Mouse (Mus musculus): ENCODE data around the gene Gm11027. TPM values are rescaled to one million over a fixed set of nuclear protein-coding genes. Genes with fewer than 3 reads are reported as not detected.

The Gm11027 gene
- total RNA-seq, 2 experiments from 2014 or later, result not detected

Small RNA genes within 50 kb of the gene (microRNA-seq; reads per million reads assigned to microRNA genes)
- gene Gm23190, result 0 reads per million in 2 experiments

Other genes starting within 250 kb of the Gm11027 start
- gene Zfp386, start 227.7 kb upstream of the Gm11027 start, total RNA-seq (2021), result 10 to 100 TPM; 31.3 to 33.4 TPM
- gene Vipr2, start 197.7 kb upstream of the Gm11027 start, total RNA-seq (2021), result under 1 TPM; 0.59 to 0.80 TPM
- 10 to 100 TPM; 14.7 to 16.9 TPM for gene Wdr60, start 12.4 kb upstream of the Gm11027 start, total RNA-seq (2021)
- 10 to 100 TPM; 58.1 to 71.6 TPM for gene Esyt2, start 5.8 kb downstream of the Gm11027 start, total RNA-seq (2021)
- gene Ncapg2, start 130.0 kb downstream of the Gm11027 start, total RNA-seq (2021), result 1 to 10 TPM; 5.2 to 5.4 TPM
- 100 to 1,000 TPM; 303 to 317 TPM for gene Ptprn2, start 210.3 kb downstream of the Gm11027 start, total RNA-seq (2021)

Measured in layer of hippocampus, postnatal 25 days (tissue).